ENCODE assay signal across 9 mouse cellular contexts in the genomic region with DNA sequence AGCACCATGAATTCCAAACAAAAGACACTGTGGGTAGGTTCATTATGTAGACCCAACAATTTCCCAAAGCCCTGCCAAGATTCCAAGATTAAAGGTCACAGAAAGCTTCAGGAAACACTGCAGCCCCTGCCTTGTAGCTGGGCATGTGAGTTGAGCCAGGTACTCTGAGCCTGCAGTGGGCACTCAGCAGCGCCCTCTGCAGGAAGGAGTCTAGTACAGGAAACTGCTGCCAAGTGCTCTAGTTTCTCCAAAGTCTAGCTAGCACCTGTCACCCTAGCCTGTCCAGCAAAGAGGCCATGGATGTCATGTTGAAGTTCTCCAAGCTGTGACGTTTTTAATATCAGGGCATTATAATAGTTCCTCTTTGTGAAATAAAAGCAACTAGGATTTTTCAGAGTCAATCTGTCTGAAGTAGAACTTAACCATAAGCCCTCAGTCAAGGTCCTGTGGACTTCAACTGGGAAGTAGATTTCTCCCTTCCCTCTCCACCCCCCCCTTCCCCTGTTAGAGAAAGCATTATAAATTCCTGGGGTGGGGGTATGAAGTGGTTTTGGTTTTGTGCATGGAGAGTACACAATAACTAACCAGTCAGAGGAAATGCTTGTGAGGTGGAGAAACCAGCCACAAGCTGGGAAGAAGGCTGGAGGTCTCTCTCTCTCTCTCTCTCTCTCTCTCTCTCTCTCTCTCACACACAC. TPM values are rescaled to one million over a fixed set of nuclear protein-coding genes. Genes with fewer than 3 reads are reported as not detected.
DNase-seq lines count a peak whose midpoint lies in the region; ATAC-seq and TF ChIP-seq lines count a peak whose summit lies in the region.
"Had no signal": no experiment of that assay in that cellular context is flagged by ENCODE, and none has a peak within 500 bp of the region (broad histone marks: within the 10 kb centered on the region; RNA-seq: fewer than 3 reads in every experiment).

No protein-coding gene starts in this region.

- TF ChIP-seq CTCF in forebrain, postnatal 0 days (IDR thresholded peaks at IDR 0.05; ENCODE audit: low read depth), result peak; percentile 59

- H3K4me1 ChIP-seq in forebrain, postnatal 0 days (ENCODE audit: insufficient read depth), result 0 out of 2 replicates have a peak, but pooled peaks cover 6% of the 10 kb centered on the region
- peaks cover 36% of the 10 kb centered on the region for H3K4me1 ChIP-seq in forebrain, embryonic 12.5 days
- 0 out of 2 replicates have a peak, but pooled peaks cover 7% of the 10 kb centered on the region for H3K4me1 ChIP-seq in heart, embryonic 13.5 days

- WGBS in forebrain, postnatal 0 days, result 16% methylated on average over 2 of the region's 2 CpGs
- 12% methylated on average over 2 of the region's 2 CpGs for WGBS in forebrain, embryonic 12.5 days
- 6% methylated on average over 2 of the region's 2 CpGs for whole genome bisulfite sequencing in heart, embryonic 13.5 days

- no peak overlapping the region for H3K27ac ChIP-seq in forebrain, postnatal 0 days (ENCODE audit: low read depth, low read length)
- H3K27ac ChIP-seq in forebrain, embryonic 12.5 days, result no peak overlapping the region
- H3K27ac ChIP-seq in heart, embryonic 13.5 days (replicated peaks), result no peak overlapping the region
- H3K27ac ChIP-seq: liver, embryonic 13.5 days had no signal

- H3K4me3 ChIP-seq in forebrain, postnatal 0 days (ENCODE audit: low read depth, low read length), result no peak overlapping the region
- no peak overlapping the region for H3K4me3 ChIP-seq in forebrain, embryonic 12.5 days (replicated peaks)
- no peak overlapping the region for H3K4me3 ChIP-seq in heart, embryonic 13.5 days
- H3K4me3 ChIP-seq: liver, embryonic 13.5 days had no signal

- H3K9ac ChIP-seq in forebrain, postnatal 0 days, result no peak overlapping the region
- no peak overlapping the region for H3K9ac ChIP-seq in forebrain, embryonic 12.5 days
- H3K9ac ChIP-seq in heart, embryonic 13.5 days, result no peak overlapping the region
- H3K9ac ChIP-seq: liver, embryonic 13.5 days had no signal

- ATAC-seq in forebrain, postnatal 0 days, result no peak
- no peak for ATAC-seq in forebrain, embryonic 12.5 days (ENCODE audit: low FRiP score)
- 0 out of 2 replicates have a peak, but pooled peaks have one; percentile 14 for ATAC-seq in heart, embryonic 13.5 days (ENCODE audit: extremely low read depth, insufficient number of reproducible peaks, low FRiP score, low TSS enrichment)
- no peak for ATAC-seq in monocyte, adult 5-6 weeks (replicated peaks; ENCODE audit: insufficient number of reproducible peaks, low FRiP score, low TSS enrichment, poor library complexity, severe bottlenecking)

- no peaks in the 10 kb centered on the region for H3K9me3 ChIP-seq in forebrain, postnatal 0 days (ENCODE audit: low read length)
- H3K9me3 ChIP-seq in forebrain, embryonic 12.5 days, result no peaks in the 10 kb centered on the region
- no peaks in the 10 kb centered on the region for H3K9me3 ChIP-seq in heart, embryonic 13.5 days
- H3K9me3 ChIP-seq: liver, embryonic 13.5 days had no signal

- H3K4me2 ChIP-seq in forebrain, postnatal 0 days (ENCODE audit: low read depth), result no peak overlapping the region
- H3K4me2 ChIP-seq in forebrain, embryonic 12.5 days, result no peak overlapping the region
- no peak overlapping the region for H3K4me2 ChIP-seq in heart, embryonic 13.5 days
- H3K4me2 ChIP-seq: liver, embryonic 13.5 days had no signal

- DNase-seq in forebrain, postnatal 0 days, result no peak
- DNase-seq in B cell, adult 2 months, result peak; percentile 32 to 33
- peak; percentile 85 for DNase-seq in brain, adult 2 months (ENCODE audit: low read depth, low spot score)
- peak; percentile 59 for DNase-seq in lung, postnatal 25 days (ENCODE audit: low spot score)
- no peak for DNase-seq in right cerebral cortex, postnatal 36 days (ENCODE audit: low spot score in 2 of 2)
- DNase-seq: liver, embryonic 13.5 days had no signal

- H3K27me3 ChIP-seq in forebrain, postnatal 0 days (ENCODE audit: insufficient read depth, low read length), result no peaks in the 10 kb centered on the region
- H3K27me3 ChIP-seq in forebrain, embryonic 12.5 days, result peaks cover 42% of the 10 kb centered on the region
- H3K27me3 ChIP-seq in heart, embryonic 13.5 days (replicated peaks), result peaks cover 28% of the 10 kb centered on the region

- no peaks in the 10 kb centered on the region for H3K36me3 ChIP-seq in forebrain, postnatal 0 days (ENCODE audit: insufficient read depth)
- no peaks in the 10 kb centered on the region for H3K36me3 ChIP-seq in forebrain, embryonic 12.5 days (replicated peaks)
- no peaks in the 10 kb centered on the region for H3K36me3 ChIP-seq in heart, embryonic 13.5 days
- H3K36me3 ChIP-seq: liver, embryonic 13.5 days had no signal

RNA-seq across cellular contexts. Expression of a gene that starts 9.8 kb away (rescaled TPM):
- 7.8 and 14.0 TPM in 2 replicates for total RNA-seq in forebrain, postnatal 0 days (2014; rRNA removed)
- polyA plus RNA-seq in forebrain, postnatal 0 days (2015; fragmentation: Nextera tagmentation; extraction: Ambion mirVana), result 1.9 and 3.2 TPM in 2 replicates
- polyA plus RNA-seq in forebrain, embryonic 12.5 days (2016; fragmentation: Nextera tagmentation; extraction: Ambion mirVana), result 0.41 and 0.58 TPM in 2 replicates
- 0.10 and 0.12 TPM in 2 replicates for polyA plus RNA-seq in heart, embryonic 13.5 days (2015; fragmentation: Nextera tagmentation; extraction: Ambion mirVana)
- not detected in 3 replicates for total RNA-seq in monocyte, adult 5-6 weeks (2017)

Comparison
In these comparisons a context has a peak if more than half of its experiments do, and no peak if none do; other contexts are left out.
1. DNase-seq: peak in B cell, adult 2 months (2 of 2), brain, adult 2 months (single experiment) and lung, postnatal 25 days (single experiment); none in forebrain, postnatal 0 days (single experiment) and right cerebral cortex, postnatal 36 days (0 of 2).